Comparison of ENCODE assay signal across 9 mouse cellular contexts in the genomic region with DNA sequence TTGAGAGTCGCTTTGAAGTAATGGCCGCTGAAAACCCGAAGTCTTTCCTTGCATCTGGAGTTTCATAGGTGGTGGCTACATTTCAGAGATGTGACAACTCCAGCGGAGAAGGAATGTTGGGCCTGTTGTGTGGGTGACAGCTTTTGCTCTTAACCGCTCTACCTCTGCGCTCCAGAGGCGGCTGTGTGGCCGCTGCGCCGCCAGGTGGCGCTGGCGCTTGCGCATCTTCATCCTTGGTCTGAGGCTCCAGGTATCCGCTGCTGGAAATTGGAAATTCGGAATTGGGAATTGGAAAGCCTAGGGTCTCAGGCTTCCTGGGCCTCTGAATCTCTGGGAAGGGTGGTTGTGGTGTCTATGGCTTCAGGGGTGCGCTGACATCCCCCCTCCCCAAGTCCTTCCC.
A peak's percentile ranks its signal among the peaks of the same experiment; 100 is the strongest.
DNase-seq lines count a peak whose midpoint lies in the region; ATAC-seq and TF ChIP-seq lines count a peak whose summit lies in the region.
"Had no signal": no experiment of that assay in that cellular context is flagged by ENCODE, and none has a peak within 500 bp of the region (broad histone marks: within the 10 kb centered on the region; RNA-seq: fewer than 3 reads in every experiment).

No protein-coding gene starts in this region.

- intact Hi-C loops in left cerebral cortex, postnatal 4 days (cut with DNase I), result loop anchor here (5.0 kb wide), 2 partner anchors 209 to 554 kb away; a partner anchor contains a TSS

- H3K9ac ChIP-seq in kidney, embryonic 14.5 days (ENCODE audit: low read depth, low read length), result no peak overlapping the region
- no peak overlapping the region for H3K9ac ChIP-seq in hindbrain, embryonic 15.5 days
- H3K9ac ChIP-seq: embryonic facial prominence, embryonic 13.5 days had no signal

- no peaks in the 10 kb centered on the region for H3K27me3 ChIP-seq in kidney, adult 2 months (replicated peaks; ENCODE audit: control insufficient read depth, insufficient read depth, low read length)
- no peaks in the 10 kb centered on the region for H3K27me3 ChIP-seq in kidney, embryonic 14.5 days (ENCODE audit: control insufficient read depth, insufficient read depth, low read length)
- no peaks in the 10 kb centered on the region for H3K27me3 ChIP-seq in hindbrain, embryonic 15.5 days

- H3K4me2 ChIP-seq in kidney, embryonic 14.5 days (replicated peaks; ENCODE audit: low read depth, low read length), result no peak overlapping the region
- no peak overlapping the region for H3K4me2 ChIP-seq in hindbrain, embryonic 15.5 days
- H3K4me2 ChIP-seq: embryonic facial prominence, embryonic 13.5 days had no signal

- TF ChIP-seq POLR2A in kidney, adult 2 months (IDR thresholded peaks at IDR 0.05; ENCODE audit: low read depth, low read length), result no peak

- no peaks in the 10 kb centered on the region for H3K9me3 ChIP-seq in kidney, embryonic 14.5 days (ENCODE audit: control insufficient read depth, low read length)
- no peaks in the 10 kb centered on the region for H3K9me3 ChIP-seq in hindbrain, embryonic 15.5 days
- H3K9me3 ChIP-seq: embryonic facial prominence, embryonic 13.5 days had no signal

- no peak overlapping the region for H3K27ac ChIP-seq in kidney, adult 2 months (ENCODE audit: insufficient read depth, low read depth, low read length)
- no peak overlapping the region for H3K27ac ChIP-seq in kidney, embryonic 14.5 days (ENCODE audit: low read depth, low read length)
- H3K27ac ChIP-seq in hindbrain, embryonic 15.5 days (replicated peaks), result no peak overlapping the region
- H3K27ac ChIP-seq: embryonic facial prominence, embryonic 13.5 days had no signal

- ATAC-seq in kidney, embryonic 14.5 days (ENCODE audit: low FRiP score, low TSS enrichment), result no peak
- peak; percentile 48; the same call in 1 of the 2 replicates for ATAC-seq in hindbrain, embryonic 15.5 days (ENCODE audit: low FRiP score, low read depth)
- no peak for ATAC-seq in monocyte, adult 5-6 weeks (replicated peaks; ENCODE audit: insufficient number of reproducible peaks, low FRiP score, low TSS enrichment, poor library complexity, severe bottlenecking)

- WGBS in kidney, adult 2 months, result 8% methylated on average over 16 of the region's 16 CpGs
- WGBS in kidney, embryonic 14.5 days, result 5% methylated on average over 16 of the region's 16 CpGs
- WGBS in hindbrain, embryonic 15.5 days, result 7% methylated on average over 16 of the region's 16 CpGs

- no peaks in the 10 kb centered on the region for H3K4me1 ChIP-seq in kidney, adult 2 months (ENCODE audit: control insufficient read depth, insufficient read depth, low read length)
- H3K4me1 ChIP-seq in kidney, embryonic 14.5 days (ENCODE audit: control insufficient read depth, insufficient read depth, low read length), result no peaks in the 10 kb centered on the region
- H3K4me1 ChIP-seq in hindbrain, embryonic 15.5 days (replicated peaks), result 0 out of 2 replicates have a peak, but pooled peaks cover 1% of the 10 kb centered on the region

- H3K4me3 ChIP-seq in kidney, adult 2 months (ENCODE audit: insufficient read depth, low read depth, low read length), result no peak overlapping the region
- no peak overlapping the region for H3K4me3 ChIP-seq in kidney, embryonic 14.5 days (ENCODE audit: low read length)
- no peak overlapping the region for H3K4me3 ChIP-seq in hindbrain, embryonic 15.5 days
- H3K4me3 ChIP-seq: embryonic facial prominence, embryonic 13.5 days had no signal

- H3K36me3 ChIP-seq in kidney, adult 2 months (ENCODE audit: control insufficient read depth, insufficient read depth, low read length), result no peaks in the 10 kb centered on the region
- no peaks in the 10 kb centered on the region for H3K36me3 ChIP-seq in kidney, embryonic 14.5 days (ENCODE audit: control insufficient read depth, insufficient read depth, low read length)
- H3K36me3 ChIP-seq in hindbrain, embryonic 15.5 days, result no peaks in the 10 kb centered on the region
- H3K36me3 ChIP-seq: embryonic facial prominence, embryonic 13.5 days had no signal

- TF ChIP-seq CTCF in kidney, adult 2 months (conservative IDR thresholded peaks at IDR 0.05; ENCODE audit: insufficient read depth, insufficient read length, low read depth, low read length), result peak; percentile 72

- DNase-seq in kidney, adult 2 months, result peak; percentile 42
- DNase-seq in adrenal gland, adult 8-10 months, result peak; percentile 17
- DNase-seq in embryo, embryonic 11.5 days (ENCODE audit: low read depth, low spot score), result peak; percentile 61
- peak; percentile 76 for DNase-seq in left cerebral cortex, postnatal 4 days
- peak; percentile 58 for DNase-seq in ovary, postnatal 14 days (ENCODE audit: low spot score)

Comparison
In these comparisons a context has a peak if more than half of its experiments do, and no peak if none do; other contexts are left out.
1. DNase-seq: peak in every context shown above with its lines; median percentile 76 in left cerebral cortex, postnatal 4 days; 61 in embryo, embryonic 11.5 days; 58 in ovary, postnatal 14 days; 42 in kidney, adult 2 months; 17 in adrenal gland, adult 8-10 months.